Mouse (Mus musculus): ENCODE measurements around the gene Negr1.

The Negr1 gene

DNA sequence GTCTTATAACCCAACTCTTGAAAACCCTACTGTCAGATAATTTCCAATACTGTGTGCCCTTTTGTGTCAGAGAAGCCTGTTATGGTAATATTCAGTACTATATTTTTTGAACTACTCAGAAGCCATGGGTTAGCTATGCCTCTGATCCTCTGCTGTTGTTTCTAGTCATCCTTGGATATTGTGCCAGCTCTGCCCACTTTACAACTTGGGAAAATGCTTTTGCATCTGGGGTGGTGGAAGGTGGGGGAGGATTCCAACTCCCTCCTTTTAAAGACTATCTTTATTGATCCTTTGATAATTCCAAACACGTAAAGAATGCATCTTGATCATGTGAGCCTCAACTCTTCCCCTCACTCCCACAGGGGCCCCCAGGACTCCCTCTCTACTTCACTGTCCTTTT is 361.6 kb downstream of the Negr1 start:
- no peak for DNase-seq

- DNase-seq: no peak
Measured at GRCm38 (mm10) chr3:156925102-156925501, 363.5 kb downstream of the Negr1 start.

DNA sequence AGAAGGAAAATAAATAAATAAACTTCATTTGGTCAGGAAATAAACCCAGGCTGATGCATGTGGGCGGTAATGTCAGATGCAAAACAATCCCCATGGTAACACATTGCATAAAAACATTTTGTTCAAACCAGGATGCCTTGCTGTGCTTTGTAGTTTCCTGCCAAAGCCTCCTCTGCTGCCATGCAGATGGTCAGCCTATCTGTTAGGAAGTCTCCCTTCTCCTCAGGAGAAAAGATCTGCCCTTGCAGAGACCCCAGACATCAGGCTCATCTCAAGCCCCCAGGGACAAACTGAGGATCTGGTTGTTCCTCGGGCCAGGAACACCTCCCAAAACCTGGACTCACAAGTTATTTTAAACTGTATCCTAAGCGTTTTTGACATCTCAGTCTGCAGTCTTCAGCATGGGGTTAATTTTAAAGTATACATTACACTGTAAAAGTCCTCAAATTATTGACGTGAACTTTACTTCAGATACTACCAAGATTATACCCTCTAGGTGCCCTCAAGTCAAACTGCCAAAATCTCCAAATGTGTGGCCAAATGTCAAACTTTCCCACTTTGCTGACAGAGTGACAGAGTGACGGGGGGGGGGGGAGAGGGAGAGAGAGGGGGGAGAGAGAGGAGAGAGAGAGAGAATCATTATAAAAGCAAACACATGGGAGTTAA is 366.9 kb downstream of the Negr1 start:
- no peak for DNase-seq

GRCm38 (mm10) chr3:156929062-156929397 is 367.4 kb downstream of the Negr1 start:
- DNase-seq: no peak

GRCm38 (mm10) chr3:156929677-156930440 is 368.3 kb downstream of the Negr1 start:
- no peak for DNase-seq

DNA sequence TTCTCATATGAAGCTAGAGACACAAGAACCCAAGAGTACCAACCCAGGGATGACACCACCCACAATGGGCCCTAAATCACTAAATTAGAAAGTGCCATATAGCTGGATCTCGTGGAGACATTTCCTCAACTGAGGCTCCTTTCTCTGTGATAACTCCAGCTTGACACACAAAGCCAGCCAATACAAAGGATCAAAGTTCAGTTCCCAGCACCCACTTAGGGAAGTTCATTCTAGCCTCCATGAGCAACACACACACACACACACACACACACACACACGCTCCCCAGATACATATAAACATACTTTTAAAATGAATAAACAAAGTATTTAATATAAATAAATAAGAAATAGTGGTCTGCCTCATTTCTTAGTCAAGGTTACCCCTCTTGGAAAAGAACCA is 369.4 kb downstream of the Negr1 start:
- DNase-seq: no peak

DNA sequence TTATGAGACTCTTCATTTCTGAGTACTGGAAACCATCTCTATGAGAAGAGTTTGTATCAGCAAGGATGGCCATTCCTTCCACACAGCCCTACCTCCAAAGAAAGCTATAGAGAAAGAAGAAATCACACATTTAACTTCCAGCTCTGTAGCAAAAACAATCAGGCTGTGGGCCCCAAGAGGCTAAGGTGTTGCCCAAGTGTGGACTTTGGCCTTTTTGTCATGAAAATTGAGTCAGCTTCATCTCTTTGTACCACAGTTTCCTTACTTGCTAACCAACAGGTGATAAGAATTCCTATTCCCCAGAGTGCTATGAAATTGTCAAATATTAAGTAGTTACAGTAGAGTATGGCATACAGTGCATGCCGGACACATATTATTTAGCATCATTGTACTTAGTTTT is 369.9 kb downstream of the Negr1 start:
- no peak for DNase-seq

- no peak for DNase-seq
Measured at GRCm38 (mm10) chr3:156934778-156935290, 373.2 kb downstream of the Negr1 start.

DNA sequence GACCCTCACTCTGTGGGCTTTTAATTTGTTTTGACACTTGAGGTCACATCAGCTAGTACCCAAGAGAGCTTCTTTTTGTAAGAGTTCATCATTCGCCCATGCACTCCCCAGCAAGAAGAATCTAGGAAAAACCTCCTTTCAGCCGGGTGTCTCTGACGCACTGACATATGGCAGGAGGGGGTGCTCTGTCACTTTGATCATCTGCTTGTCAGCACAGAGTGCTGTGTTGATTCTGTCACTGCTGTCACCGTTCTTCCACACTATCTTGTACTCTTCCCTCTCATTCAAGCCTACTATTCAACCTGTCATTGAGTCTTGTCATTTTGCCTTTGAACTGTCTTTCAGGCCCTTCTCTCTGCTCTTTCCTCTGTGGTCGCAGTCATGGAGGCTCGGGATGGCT is 385.8 kb downstream of the Negr1 start:
- DNase-seq: no peak

GRCm38 (mm10) chr3:156952970-156953369 is 391.4 kb downstream of the Negr1 start:
- DNase-seq: no peak

DNA sequence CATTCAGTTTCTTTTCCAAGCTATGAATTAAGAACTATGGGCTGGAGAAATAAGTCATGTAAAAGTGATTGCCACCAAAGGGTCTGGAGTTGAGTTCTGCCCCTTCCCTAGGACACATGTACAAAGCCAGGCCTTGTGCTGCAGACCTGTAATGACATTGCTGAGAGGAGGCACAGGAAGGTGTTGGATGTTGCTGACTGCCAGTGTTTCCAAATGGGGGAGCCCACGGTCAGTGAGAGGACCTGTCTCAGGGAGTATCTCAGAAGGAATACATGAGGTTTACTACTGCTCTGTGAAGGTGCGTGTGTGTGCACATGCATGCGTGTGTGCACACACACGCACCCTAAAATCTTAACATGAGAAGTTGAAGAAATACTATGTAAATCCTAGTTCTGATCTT is 393.5 kb downstream of the Negr1 start:
- DNase-seq: no peak

- no peak for DNase-seq
Measured at GRCm38 (mm10) chr3:156958640-156959039, 397.0 kb downstream of the Negr1 start.

- DNase-seq: no peak
Measured at GRCm38 (mm10) chr3:156968764-156969163, 407.2 kb downstream of the Negr1 start.

GRCm38 (mm10) chr3:156971104-156971503 is 409.5 kb downstream of the Negr1 start:
- no peak for DNase-seq

DNA sequence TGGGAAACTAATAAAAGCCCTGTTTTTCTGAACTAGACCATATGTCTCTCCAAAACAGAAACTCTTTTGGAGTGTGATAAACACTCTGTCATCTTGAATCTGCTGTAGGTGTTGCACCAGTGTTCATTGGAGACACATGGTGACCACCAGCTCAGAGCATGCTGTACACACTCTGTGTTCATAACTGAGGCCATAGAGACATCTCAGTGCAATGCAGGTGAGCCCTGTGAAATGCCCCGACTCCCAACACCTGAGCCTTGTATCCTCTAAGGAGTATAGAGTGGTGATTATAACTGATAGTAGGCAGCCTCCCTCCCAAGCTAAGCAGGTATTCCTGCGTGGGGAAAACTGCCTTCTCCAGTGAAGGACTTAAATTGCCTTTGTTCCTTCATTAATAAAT is 415.2 kb downstream of the Negr1 start:
- no peak for DNase-seq

DNA sequence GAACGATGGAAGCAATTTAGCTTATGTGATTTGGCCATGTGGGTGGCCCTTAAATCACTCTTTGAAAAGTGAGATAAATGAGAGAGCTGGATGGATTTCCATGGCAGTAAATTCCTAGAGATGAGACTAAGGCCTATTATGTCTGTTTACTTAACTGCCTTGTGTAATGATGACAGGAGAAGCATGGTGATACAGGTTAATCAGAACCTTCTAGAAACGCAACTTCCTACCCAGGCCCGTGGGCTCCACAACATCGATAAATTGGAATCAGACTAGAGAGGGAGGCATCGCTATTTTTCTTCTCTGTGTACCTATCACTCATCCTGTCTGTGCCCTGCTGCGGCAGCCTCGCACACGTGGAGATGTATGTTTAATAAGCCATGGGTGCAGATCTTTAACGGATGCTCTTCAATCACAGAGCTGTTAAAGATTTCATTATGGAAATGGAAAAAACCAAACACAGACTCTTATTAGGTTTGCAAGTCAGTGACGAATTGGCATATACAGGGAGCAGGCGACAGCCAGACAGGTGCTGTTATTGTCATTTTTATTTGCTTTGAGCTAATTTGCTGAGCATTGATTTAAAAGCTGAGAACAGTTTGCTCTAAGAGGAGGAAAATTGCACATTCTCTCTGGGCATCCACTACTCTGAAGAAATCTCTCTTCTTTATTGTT is 418.6 kb downstream of the Negr1 start:
- no peak for DNase-seq

DNA sequence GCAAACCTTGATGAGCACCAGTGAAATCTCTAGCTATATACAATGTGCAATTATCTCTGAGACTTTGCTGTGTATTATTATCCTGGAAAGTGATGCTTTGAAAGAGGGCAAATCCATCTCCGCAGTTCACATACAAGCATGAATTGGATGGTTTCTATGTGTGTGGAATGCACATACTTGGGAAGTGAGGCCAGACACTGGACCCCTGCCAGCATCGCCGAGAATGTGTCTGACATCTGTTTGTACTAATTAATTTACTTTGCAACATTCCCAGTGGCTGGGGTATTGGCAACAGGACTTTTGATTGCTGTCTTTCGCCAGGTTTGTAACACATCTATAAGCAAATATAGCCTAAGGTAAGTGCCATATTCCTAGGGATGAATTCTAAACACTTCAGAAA is 420.5 kb downstream of the Negr1 start:
- DNase-seq: no peak

DNA sequence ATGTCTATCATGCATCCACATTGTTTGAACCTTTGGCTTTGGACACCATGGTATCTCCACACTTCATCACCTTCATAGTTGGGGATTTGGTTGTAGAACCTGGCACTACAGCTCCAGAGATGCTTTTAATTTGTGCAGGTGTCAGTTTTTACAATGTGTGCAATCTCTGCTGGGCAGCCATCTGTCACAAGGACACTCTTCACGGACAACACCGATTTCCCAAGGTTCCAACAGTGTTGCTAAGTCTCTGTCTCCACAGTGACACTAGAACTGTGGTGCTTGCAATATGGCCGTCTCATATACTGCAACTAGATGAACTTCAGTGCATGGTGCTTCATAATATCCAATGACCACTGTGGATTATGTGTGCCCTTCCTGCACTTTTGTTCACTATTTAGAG is 425.5 kb downstream of the Negr1 start:
- no peak for DNase-seq

GRCm38 (mm10) chr3:156992171-156992570 is 430.6 kb downstream of the Negr1 start:
- DNase-seq: no peak

DNA sequence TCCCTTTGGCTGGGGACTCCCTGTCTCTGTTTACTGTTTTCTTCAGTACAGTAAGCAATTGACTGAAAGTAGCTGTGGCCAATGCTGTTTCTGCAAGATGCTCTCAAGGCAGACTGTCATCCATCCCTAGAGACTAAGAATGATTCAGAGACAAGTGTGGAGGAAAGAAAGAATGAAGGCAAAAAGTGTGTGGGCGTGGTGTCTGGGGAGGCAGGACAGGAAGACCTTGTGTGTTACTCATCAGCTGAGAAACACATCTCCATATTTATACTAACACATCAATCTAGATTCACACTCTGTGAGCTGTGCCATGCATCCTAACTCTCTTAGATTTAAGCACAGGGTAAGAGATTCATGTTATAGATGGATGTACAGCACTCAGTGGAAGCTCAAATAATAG is 431.2 kb downstream of the Negr1 start:
- DNase-seq: no peak

GRCm38 (mm10) chr3:156999177-156999808 is 437.7 kb downstream of the Negr1 start:
- no peak for DNase-seq

GRCm38 (mm10) chr3:157021632-157022031 is 460.0 kb downstream of the Negr1 start:
- no peak for DNase-seq

GRCm38 (mm10) chr3:157024580-157024979 is 463.0 kb downstream of the Negr1 start:
- no peak for DNase-seq
